Mouse (Mus musculus) lung, postnatal 36 days (tissue): ENCODE data around the gene Ggta1.
A peak's percentile ranks its signal among the peaks of the same experiment; 100 is the strongest.

ENCODE experiments used
- DNase-seq: peaks from one replicate; pipeline ENCODE4 v3.0.0; 2022; ENCODE audit warnings: mixed read lengths

The Ggta1 gene

DNA sequence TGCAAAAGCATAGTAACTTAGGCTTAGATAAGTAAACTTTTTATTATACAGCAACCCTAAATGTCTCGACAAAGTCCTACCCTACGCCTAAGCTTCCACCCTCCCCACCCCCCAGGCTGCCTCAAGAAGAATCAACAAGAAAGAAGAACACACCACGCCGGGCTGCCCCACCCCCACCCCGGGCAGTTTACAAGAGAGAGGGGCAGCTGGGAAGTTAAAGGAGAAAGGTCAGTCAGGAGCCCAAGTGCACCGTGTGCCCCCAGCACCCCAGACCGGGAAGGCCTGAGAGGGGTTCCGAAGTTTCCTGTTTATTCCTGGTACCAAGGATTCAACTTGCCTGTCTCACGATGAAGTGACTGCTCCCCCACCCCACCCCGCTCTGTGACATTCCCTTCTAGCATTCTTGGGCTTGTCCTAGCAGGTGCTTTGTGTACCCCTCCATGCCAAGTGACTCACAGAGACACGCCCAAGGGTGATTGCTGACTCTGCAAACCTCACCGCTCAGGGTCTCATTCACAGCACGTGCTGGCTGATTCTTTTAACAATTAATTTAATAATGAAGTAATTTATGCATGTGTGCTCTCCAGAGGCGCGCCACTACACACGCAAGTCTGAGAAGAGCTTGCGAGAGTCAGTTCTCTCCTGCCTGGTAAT is 27.6 kb upstream of the Ggta1 start:
- no peak for DNase-seq

DNA sequence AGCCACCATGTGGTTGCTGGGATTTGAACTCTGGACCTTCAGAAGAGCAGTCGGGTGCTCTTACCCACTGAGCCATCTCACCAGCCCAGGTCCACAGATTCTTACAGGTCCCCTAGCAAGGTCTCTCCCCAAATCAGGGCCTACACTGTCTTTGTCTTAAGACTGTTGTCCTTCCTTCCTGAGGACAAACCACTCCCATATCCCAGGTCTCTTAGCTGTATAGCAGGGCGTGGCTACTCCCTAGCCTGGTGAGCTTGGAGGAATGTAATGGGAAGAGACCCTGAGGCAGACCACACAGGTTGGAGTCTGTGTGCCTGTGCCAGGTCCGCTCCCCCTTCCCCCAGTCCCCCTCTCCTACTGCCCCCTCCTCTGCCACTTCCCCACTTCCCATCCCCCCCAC is 24.7 kb upstream of the Ggta1 start:
- no peak for DNase-seq

DNA sequence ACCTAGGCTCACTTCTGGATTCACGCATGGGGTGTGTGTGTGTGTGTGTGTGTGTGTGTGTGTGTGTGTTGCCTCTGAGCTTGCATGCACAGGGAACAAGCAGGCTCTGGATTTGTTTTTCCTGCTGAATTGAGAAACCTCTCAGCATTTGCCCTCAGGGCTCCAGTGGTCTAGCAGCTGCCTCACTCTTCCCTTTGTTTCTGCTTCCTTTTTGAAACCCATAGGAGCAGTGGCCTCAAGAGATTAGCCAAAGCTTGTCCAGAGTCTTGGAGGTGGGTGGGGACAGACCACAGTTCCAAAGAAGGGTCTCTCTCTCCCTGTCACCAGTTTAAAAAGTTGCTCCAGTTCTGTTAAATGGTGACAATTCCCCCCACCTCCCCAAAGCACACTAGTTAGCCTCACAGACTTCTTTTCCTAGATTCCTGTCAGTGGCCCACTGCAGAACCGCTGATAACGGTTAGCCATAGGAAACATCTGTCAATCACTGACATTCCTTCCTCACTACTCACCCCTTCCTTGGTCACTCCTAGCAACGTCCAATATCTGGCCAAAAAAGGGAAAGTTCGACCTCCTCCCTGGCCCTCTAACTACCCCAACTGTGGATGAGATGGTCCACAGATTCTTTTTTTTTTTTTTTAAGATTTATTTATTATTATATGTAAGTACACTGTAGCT is 24.1 kb upstream of the Ggta1 start:
- DNase-seq, result no peak

DNA sequence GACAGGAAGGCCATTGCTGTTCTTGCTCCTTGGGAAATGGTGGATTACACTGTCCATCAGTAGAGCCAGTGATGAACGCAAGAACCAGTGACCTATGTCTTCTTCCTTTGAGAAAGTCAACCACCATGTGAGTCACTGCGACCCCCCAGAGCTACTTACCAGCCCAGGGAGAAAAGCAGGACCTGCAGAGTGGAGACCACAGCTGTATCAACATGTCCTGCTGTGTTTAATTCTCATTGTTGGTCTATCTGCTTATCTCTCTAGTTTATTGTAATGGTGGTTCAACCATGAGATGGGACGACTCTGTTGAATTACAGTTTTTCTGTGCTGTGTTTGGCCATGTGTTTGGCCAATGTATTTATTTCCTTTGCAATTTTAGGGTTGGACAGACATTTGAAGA is 21.1 kb upstream of the Ggta1 start:
- DNase-seq, result no peak

DNA sequence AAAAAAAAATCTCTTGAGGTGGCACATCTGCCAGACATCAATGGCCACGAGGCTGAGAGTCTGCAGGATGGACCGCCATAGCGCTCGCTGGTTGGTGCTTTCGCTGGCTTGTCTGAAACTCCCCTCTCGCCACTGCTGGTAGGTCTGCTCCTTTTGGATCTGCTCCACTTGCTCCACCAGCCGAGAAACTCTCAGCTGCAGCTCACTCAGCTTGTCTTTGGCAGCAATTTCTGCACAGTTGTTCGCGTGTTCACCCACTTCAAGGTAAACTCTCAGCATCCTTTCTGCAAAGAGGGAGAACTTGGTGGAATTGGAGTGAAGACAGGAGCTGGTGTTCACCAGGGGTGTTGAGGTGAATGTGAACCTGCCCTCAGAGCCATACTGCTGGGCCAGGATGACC is 20.4 kb upstream of the Ggta1 start:
- no peak for DNase-seq

DNA sequence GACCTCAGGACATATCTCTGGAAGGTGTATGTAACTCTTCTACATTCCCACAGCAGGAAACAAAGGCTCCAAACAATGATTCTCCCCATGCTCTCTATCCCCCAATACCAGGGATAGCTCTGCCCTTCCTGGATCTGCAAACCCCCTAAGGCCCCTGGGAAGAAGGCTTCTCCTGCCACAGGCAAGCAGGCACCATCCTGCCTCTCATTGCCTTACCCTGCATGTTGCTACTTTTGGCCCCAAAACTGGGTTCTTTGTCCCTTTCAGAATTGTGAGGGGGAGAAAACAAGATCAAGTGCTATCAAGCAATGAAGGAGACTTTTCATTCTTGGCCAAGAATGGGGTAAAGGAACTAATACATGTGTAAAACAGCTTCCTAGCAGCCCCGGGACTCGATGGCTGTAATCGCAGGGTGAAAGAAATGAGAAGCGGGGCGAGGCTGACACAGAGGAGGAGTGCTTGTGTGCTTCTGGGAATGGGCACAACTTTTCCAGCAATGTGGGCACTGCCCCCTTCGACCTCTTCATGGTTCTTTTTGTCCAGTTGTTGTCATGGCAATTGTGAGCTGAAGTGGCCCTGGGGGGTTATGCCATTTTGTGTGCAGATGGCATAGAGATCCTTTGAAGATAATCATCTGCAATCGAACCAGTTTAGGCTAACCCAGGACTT is 18.4 kb upstream of the Ggta1 start:
- DNase-seq, result no peak

DNA sequence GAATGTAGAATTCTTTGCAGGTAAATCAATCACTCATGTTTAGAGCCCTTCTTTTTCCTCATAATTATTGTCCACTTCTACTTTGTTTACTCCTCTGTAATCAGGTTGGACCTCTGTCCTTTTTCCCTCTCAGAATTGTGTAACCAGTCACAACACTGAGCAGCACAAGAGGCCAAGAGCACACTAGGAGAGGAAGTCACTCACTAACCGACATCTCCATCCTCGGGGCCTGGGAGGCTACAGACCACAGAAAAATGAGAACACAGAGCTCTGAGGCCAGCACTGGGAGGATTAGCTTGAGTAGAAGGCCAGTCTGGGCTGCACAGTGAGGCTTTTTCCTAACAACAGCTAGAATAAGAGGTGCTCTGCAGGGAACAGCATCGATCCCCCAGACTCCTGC is 17.0 kb upstream of the Ggta1 start:
- DNase-seq, result no peak

DNA sequence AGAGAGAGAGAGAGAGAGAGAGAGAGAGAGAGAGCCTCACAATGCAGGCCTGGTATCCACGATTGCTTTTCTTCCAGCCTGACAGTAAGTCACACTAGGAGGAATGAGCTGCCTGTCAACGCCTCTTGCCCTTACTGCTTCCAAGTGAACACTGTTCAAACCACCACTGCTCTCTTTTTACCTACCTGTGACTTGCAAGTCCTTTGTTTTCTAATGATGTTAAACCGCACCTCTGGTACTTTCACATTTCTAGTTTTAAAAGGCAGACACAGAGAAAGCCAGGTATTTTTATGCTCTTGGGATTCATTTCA is 15.7 kb upstream of the Ggta1 start:
- DNase-seq, result no peak

DNA sequence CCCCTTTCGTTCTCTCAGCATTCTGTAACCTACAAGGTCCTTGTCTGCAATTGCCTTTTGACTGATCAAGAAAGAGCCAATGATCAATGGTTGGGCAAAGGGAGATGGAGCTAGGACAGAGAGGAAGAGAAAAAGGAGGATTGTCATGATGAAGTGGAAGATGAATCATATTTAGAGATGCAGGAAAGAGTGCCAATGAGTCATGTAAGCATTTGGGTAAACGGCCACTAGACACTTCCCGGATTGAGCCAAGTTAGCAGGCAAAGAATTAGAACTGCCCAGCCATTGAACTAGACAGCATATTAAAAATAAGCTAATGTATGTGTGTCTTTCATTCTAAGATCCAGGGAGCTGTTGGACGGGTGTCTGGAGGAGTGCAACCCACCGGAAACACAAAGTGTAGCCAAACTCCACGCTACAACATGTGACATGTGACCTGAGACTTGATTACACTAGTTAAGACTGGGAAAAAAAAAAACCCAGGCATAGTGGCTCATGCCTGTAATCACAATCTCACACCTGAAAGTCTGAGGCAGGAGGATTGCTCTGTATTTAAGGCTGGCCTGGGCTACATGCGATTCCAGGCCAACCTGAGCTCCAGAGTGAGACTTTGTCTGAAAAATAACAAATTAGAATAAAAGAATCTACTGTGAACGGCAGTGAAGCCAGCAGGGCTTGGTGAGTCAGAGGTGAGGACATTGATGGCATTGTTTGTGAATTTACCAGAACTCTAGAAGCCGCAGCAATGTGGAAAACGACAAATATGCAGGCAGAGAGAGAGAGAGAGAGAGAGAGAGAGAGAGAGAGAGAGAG is 15.2 kb upstream of the Ggta1 start:
- no peak for DNase-seq

DNA sequence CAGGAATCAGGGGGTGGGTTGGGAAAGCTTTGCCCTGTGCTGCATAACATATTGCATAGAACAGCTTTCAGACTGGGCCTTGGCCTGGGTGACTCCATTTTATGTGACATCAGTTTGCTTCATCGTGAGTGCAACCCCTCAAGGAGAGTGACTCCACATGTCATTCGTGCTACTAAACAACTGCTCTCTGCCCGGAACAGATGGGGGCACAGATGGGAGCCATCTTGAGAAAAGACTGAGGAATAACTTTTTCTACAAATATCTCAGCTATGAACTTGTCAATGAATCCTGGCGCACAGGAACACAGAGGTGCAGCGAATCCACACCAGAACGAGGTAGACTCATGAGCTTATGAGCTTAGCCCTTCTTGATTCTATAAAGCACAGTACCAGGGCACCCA is 14.3 kb upstream of the Ggta1 start:
- no peak for DNase-seq

DNA sequence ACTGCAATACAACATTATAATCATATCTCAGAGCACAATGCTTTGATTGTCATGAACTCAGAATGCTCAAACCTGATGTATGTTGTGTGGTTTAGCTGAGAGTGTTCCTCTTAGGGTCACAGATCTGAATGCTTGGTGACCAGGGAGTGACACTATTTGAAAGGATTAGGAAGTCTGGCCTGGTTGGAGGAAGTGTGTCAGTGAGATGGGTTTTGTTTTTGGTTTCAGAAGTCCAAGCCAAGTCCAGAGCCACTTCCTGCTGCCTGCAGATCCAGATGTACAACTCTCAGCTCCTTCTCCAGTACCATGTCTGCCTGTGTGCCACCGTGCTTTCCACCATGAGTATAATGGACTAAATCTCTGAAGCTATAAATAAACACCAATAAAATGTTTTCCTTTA is 11.9 kb upstream of the Ggta1 start:
- no peak for DNase-seq

DNA sequence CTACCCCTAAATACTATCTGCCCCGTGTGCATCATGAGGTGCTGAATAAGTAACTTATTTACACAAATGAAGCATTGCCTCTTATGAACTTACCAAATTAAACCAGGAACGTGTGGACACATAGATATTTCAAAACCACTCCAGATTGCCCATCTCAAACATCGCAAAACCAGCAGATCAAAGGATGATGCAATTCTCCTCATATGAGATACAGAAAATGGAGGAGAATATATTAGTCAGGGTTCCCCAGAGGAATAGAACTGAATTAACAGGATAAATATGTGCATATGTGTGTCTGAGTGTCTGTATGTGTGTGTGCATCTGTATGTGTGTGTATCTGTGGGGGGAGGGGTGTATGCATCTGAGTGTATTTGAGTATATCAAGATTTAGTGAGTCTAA is 6.2 kb upstream of the Ggta1 start:
- DNase-seq, result no peak

DNA sequence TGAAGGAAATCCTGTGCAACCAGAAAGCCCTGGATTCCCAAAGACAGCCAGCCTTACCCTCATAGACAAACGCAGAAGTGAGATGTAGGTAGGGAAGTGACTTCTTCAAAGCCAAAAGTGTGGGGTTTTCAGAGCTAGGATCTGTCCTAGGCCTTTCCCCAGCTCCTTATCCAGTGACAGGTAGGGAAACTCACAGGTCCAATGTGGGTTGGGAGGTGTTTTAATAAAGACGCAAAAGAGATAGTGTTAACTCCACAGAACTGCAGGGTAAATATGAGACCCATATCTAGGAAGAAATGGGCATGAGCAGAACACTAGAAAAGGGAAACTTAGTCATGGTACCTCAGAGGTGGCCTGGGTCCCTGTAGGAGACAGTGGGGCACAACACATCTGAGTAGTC is 5.2 kb upstream of the Ggta1 start:
- DNase-seq, result no peak

DNA sequence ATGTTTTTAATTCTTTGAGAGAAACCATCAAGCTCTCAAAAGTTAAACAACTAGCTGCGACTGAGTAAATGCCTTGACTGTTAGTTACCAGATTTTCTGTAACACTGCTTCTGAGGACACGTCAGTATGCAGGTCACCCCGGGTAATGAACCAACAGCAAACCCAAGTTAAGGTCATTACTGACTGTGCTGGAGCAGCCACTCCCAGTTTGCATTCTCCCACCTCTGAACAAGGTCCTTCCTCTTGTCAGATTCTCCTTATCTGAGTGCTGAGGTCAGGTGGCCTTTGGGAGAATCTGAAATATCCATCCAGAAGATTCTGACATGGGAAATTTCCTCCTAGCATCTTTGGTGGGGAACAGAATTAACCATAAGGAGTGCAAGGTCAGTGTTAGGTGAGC is 4.8 kb upstream of the Ggta1 start:
- DNase-seq, result no peak

DNA sequence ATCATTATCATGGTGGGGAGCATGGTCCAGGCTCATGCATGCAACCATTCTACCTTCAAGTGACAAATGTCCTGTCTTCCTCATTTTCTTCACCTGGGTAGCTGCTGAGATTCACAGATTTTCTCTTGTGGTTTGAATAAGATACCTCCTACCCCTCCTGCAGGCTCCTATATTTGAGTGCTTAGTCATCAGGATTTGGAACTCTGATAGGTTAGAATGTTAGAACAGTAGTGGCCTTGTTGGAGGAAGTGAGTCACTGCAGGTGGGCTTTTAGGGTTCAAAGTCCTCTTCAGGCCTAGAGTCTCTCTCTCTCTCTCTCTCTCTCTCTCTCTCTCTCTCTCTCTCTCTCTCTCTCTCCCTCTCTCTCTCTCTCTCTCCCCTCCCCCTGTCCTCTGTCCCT is 2.6 kb upstream of the Ggta1 start:
- DNase-seq, result no peak

DNA sequence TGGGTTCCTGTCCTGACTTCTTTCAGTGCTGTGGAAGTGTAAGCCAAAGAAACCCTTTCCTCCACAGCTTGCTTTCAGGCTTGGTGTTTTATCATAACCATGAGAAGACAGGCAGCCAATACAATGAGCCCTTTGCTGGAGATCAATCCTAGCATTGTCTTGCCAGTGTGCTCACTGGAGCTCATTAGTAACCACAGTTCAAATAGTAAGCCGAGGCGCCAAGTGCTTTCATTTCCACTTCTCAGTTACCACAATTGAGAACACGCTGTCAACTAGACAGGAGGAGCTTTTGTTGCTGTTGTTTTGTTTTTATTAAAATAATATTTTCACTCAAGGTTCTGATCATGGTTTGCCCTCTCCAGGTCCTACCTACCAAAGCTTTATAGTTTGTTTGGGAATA is 1.5 kb upstream of the Ggta1 start:
- DNase-seq, result no peak

DNA sequence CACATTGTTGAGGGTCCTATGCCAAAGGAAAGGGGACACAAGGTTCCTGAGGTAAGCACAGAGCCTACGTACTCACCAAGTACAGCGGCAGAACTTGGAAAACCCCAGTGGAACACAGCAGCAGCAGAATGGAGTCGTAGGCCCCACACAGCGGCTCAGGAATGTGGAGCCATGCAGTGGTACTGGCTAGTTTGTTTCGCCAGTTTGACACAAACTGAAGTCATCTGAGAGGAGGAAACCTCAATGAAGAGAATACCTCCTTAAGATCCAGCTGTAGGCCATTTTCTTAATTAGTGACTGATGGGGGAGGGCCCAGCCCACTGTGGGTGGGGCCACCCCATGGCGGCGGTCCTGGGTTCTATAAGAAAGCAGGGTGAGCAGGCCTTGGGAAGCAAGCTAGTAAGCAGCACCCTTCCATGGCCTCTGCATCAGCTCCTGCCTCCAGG is 1.1 kb upstream of the Ggta1 start:
- no peak for DNase-seq

DNA sequence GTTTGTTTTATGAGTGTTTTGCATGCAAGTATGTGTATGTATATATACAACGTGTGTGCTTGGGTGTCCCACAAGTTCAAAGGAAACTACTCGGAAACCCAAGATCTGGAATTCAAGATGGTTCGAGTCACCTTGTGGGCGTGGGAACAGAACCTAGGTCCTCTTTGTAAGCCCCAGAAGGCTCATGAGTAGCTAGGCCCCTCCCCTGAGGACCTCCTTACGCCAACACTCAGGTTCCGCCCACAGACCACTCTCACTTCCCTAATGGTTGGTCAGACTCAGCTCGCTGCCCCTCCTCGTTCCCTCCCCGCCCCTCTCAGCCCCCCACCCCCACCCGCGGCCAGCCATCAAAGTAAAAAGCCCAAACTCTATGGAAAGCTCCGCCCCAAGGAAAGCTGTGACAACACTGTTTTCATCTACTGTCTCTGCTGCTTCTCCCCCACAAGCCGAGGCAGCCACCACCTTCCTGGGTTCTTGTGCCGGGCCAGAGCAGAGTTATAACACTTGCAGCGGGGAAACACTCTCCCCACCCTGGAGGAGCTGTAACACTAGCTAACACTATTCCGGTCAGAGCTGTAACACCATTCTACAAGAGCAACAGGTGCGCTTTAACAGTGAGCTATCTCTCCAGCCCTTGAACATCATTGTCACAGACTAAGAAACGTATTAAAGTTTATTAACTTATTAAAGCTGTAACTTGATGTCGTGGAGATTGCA is 499 bp upstream of the Ggta1 start:
- DNase-seq, result peak; percentile 92

DNA sequence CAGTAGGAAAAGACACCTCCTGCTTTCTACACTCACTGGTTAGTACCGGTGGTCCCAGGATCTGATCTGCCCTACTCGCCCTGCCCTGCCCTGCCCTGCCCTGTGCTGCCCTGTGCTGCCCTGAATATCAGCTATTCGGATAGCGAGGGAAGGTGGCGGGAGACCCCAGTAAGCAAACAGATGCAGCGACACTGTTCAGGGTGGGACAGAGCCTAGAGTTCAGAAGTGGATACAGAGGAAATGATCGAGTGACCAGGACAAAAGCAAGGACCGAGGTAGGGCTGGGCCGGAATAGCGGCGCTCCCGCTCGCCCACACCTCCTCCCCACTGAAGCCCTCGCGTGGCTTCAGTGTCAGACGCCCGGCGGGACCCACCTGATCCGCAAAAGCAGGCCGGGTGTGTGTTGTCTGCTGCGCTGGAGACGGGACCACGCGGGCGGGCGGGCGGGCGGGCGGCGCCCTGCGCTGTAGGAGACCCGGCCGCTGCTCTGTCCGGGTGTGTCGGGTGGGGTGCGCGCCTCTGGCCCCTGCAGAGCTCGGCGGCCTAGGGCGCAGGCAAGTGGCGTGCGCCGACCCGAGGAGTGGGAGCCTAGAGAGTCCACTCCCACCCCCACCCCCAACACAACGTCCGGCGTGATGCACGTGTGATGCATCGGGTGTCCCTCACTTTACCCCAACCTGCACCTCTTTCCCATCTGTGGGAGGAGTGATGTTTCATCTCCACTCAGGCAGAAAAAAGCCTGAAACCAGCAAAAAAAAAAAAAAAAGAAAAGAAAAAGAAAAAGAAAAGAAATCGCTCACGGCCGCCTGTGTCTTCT is 852 bp downstream of the Ggta1 start:
- no peak for DNase-seq

DNA sequence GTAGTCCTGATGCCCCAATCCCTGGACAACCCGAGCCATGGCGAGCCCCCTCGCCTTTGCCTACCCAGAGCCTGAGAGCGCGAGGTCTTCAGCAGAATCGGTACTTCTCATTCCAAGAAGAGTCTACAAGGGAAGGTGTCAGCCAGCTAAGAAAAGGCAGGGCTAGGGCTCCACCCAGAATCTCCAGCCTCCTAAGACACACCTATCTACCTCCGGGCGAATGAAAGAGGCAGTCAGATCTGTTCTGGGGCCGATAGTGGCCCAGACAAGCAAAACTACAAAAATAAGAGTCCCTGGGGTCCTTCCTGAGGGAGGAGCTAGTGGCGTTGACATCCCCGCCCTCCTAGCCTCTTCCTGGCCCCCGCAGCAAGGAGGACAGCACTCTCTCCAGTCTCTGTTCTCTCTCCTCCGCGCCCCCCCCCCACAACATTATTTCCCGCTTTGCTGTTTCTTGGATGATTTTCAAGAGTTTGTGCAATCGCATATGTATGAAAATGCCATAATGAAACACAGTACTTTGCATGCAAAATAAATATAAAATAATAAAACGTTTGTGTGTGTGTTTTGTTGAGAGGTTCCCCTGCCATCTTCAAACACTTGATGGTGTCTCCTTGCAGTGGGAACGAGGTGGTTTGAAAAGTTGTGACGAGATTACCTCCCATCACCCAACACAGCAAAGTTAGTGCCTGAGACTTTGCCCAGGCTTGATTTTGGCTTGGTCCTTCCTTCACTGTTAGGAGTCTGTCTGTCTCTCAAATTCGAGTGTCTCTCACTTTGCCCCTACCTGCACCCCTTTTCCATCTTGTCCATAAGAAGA is 1.7 kb downstream of the Ggta1 start:
- peak; percentile 67 for DNase-seq

DNA sequence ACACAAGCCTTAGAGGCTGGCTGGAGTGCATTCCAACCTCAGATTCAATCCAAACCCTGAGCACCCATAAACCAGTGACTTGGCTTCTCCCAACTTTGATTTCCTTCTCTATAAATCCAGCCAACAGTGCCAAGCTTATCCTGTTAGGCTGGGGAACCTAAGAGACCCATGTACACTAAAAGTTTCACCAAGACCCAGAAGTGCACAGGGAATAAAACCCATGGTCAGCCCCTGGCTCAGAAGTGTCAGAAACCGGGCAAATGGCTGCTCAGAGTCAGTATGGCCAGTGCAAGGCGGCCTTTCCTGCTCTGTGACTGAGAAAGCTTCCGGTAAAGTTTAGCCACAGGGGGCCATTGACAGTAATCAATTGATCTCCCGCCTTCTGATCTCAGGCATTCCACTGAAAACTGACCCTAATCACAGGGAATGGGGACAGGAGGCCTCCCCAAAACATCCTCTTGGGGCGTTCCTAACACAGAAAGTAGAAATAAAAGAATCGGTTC is 2.6 kb downstream of the Ggta1 start:
- no peak for DNase-seq
